Mouse (Mus musculus) thymus, adult 2 months (tissue): ENCODE results near the gene Olfml1. TPM values are rescaled to one million over a fixed set of nuclear protein-coding genes. Genes with fewer than 3 reads are reported as not detected.
A peak's percentile ranks its signal among the peaks of the same experiment; 100 is the strongest.

Experiments
- DNase-seq: peaks from one replicate; pipeline ENCODE4 v3.0.0; 2021
- H3K27ac ChIP-seq: fragments of 200-500 bp; 2 replicates; pipeline ENCODE4 v1.5.1; 2012; ENCODE audit warnings: low read length, control low read depth; ENCODE audit not compliant: control insufficient read depth, insufficient read depth
- H3K27me3 ChIP-seq: fragments of 200-500 bp; 2 replicates; pipeline ENCODE4 v1.6.1; 2012; ENCODE audit warnings: mild to moderate bottlenecking, low read length, moderate library complexity, mixed read lengths; ENCODE audit not compliant: control insufficient read depth, insufficient read depth
- H3K36me3 ChIP-seq: fragments of 200-500 bp; 2 replicates; pipeline ENCODE4 v1.6.1; 2012; ENCODE audit warnings: mild to moderate bottlenecking, low read length, moderate library complexity; ENCODE audit not compliant: control insufficient read depth, insufficient read depth
- H3K4me1 ChIP-seq: fragments of 200-500 bp; replicated peaks from 2 replicates; pipeline ENCODE4 v1.6.1; 2012; ENCODE audit warnings: low read length; ENCODE audit not compliant: control insufficient read depth, insufficient read depth
- H3K4me3 ChIP-seq: fragments of 200-500 bp; 2 replicates; pipeline ENCODE4 v1.5.1; 2012; ENCODE audit warnings: mild to moderate bottlenecking, low read length, control low read depth, moderate library complexity; ENCODE audit not compliant: control insufficient read depth, insufficient read depth
- CTCF ChIP-seq: fragments of 200-500 bp; IDR thresholded peaks from 2 replicates; pipeline ENCODE4 v1.5.1; 2012; ENCODE audit warnings: mild to moderate bottlenecking, control low read depth, low read length, moderate library complexity, borderline replicate concordance; ENCODE audit not compliant: control insufficient read depth, poor library complexity, insufficient read depth; ENCODE audit errors: extremely low read depth
- POLR2A ChIP-seq: fragments of 200-500 bp; IDR thresholded peaks from 2 replicates; pipeline ENCODE4 v1.6.1; 2012; ENCODE audit warnings: mild to moderate bottlenecking, low read length, control low read depth, moderate library complexity; ENCODE audit not compliant: control insufficient read depth, poor library complexity, insufficient read depth; ENCODE audit errors: extremely low read depth
- WGBS: fragments of 180-500 bp; shearing (Covaris S2); methylation state at CpG from one replicate; pipeline ENCODE4 v1.1.7; 2018; 5-methylcytosine and 5-hydroxymethylcytosine counted together
- polyA plus RNA-seq: library from polyadenylated mRNA; depleted of rRNA; stranded (reverse); fragments of >200 nt; gene quantifications from 2 replicates; pipeline ENCODE4 v1.2.3, GENCODE M21; 2012; rRNA removed

The Olfml1 gene
- polyA plus RNA-seq, result 2.7 and 4.2 TPM in 2 replicates

DNA sequence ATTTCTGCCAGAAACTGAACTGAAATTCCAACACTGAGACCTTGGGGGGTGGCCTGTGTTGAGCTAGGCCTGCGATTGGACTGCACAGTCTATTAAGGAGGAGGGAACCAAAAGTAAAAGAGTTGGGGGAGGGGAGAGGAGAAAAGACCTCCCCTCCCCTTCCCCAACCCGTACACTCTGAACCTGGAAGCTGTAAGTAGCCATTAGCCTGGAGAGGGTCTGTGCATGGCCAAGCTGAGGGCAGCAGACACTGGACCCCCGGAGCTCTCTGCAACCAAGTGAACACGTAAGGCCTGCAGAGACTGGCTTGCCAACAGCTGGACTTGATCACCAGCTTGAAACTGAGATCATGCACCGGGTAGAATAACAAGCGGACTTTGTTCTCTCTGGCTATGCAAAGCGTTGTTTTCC, at the start of gene Olfml1:
Gene Olfml1 (plus strand): TSS at position 186 of the 411 bp plus-strand sequence.
- TF ChIP-seq CTCF, result no peak
- TF ChIP-seq POLR2A, result no peak
- DNase-seq, result no peak
- 87% methylated on average over 7 of the region's 7 CpGs for WGBS

DNA sequence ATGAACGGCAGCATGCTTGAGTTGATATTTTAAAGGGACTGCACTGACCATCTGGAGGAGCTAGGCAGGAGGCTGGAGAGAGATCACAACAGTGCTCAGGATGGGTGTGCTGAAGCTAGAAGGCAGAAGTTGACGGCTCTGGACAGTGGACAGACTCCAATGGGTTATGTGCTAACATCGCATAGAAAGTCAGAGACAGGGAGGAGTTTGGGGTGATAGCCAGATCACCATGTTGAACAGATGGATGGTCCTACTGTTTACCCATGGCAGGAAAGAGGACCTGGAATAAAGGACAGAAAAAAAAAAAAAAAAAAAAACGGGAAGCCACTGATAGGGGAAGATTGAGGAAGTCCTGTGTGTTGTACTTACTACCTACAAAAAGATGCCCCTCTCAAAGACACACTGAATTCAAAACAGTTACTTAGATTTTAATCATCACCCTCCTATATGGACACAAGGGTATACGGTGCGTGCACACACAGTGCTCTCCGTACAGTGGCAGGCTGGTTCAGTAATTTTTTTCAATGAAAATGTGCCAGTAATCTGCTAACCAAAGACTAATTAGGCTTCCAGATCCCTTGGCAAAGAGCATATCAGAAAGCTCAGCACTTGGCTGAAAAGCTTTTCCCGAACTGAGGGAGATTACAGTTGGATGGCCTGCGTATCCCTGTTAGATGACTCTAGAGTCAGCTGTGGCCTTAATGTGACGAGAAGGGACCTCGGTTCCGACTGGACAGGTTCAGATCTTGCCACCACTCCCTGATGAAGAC, 47.8 kb upstream of the Olfml1 start:
- no peak for DNase-seq
- Histone ChIP-seq H3K36me3 (no peaks in the 10 kb centered on the region), H3K4me1 (no peaks in the 10 kb centered on the region), H3K27ac (no peak overlapping the region), H3K4me3 (no peak overlapping the region), H3K27me3 (no peaks in the 10 kb centered on the region)
- 89% methylated on average over 12 of the region's 12 CpGs for WGBS
- no peak for TF ChIP-seq CTCF

More for the DNA sequence above, at the start of gene Olfml1:
- no peaks in the 10 kb centered on the region for H3K36me3 ChIP-seq
- peak within 1 kb of the TSS; percentile 25; the same call in 1 of the 2 replicates for H3K27ac ChIP-seq
- H3K27me3 ChIP-seq, result no peaks in the 10 kb centered on the region
- H3K4me1 ChIP-seq, result no peaks in the 10 kb centered on the region
- no peak within 1 kb of the TSS for H3K4me3 ChIP-seq

DNA sequence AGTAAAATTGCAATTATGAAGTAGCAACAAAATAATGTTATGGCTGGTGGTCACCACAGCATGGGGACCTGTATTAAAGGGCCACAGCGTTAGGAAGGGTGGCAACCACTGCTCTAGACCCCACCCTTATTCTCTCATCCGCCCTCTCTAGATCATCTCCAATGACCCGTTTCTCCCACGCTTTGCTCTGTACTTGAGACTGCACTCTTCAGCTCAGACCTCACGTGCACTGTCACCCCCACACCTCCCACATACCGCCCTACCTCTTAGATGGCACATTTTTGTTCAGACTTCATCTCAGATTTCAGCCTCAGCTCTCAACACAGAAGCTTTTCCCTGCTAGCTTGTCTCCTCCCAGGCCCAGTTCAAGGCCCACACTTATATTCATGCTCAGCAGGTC, 45.8 kb upstream of the Olfml1 start:
- TF ChIP-seq CTCF, result no peak
- TF ChIP-seq POLR2A, result no peak
- DNase-seq, result no peak
- no peak overlapping the region for H3K4me3 ChIP-seq
- H3K4me1 ChIP-seq, result no peaks in the 10 kb centered on the region
- H3K36me3 ChIP-seq, result no peaks in the 10 kb centered on the region
- WGBS, result 92% methylated on average over 6 of the region's 6 CpGs
- H3K27me3 ChIP-seq, result no peaks in the 10 kb centered on the region
- no peak overlapping the region for H3K27ac ChIP-seq

DNA sequence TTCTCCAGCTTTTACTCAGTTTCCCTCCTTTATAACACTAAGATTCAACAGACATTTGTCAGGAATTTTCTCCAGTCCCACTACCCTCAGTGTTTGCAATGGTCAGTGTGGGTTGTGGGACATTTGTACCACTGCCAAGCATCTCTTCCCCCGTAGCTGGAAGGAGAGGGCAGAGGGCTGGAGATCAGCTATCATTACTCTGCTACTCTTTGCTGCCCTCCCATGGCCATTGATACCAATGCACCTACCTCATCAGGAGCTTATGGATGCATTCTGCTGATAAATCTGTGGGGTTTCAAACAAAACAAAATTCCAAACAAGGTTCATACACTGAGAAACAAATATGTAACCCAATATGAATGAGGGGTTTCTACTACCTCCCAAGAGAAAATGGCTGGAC, 40.9 kb upstream of the Olfml1 start:
- peak; percentile 3 for DNase-seq
- no peak overlapping the region for H3K27ac ChIP-seq
- no peaks in the 10 kb centered on the region for H3K36me3 ChIP-seq
- TF ChIP-seq POLR2A, result no peak
- no peak for TF ChIP-seq CTCF
- H3K4me3 ChIP-seq, result no peak overlapping the region
- H3K27me3 ChIP-seq, result no peaks in the 10 kb centered on the region
- WGBS, result 10% methylated on average over 1 of the region's 1 CpGs
- no peaks in the 10 kb centered on the region for H3K4me1 ChIP-seq

DNA sequence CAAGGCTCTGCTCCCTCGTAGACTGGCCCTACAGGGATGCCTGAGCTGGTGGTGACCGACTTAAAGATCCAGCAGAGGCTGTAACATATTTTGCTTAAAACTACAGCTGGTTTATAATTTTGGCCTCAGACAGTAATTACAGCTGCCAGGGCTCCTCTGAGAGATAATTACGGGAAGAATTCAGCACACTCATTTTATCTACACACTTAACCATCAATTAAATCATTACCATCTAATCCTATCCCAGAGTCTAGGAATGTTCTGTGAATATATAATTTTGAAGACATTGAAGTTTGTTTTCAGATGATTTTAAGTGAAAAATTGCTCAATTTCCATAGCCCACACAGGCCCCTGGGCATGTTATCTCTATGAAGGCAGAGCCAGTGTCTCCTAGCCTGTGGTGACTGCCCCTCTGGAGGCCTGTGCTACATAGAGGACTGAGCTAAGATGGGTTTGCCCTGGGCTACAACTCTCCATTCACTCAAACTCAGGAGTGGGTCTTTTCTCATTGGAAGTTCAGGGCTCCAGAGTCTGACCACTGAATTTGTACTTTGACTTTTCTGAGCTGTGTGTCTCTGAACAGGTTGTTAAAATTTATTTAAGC, 39.0 kb upstream of the Olfml1 start:
- no peak overlapping the region for H3K27ac ChIP-seq
- H3K27me3 ChIP-seq, result no peaks in the 10 kb centered on the region
- no peaks in the 10 kb centered on the region for H3K36me3 ChIP-seq
- 93% methylated on average over 3 of the region's 3 CpGs for WGBS
- TF ChIP-seq CTCF, result no peak
- no peak for TF ChIP-seq POLR2A
- DNase-seq, result no peak
- no peaks in the 10 kb centered on the region for H3K4me1 ChIP-seq
- H3K4me3 ChIP-seq, result no peak overlapping the region

DNA sequence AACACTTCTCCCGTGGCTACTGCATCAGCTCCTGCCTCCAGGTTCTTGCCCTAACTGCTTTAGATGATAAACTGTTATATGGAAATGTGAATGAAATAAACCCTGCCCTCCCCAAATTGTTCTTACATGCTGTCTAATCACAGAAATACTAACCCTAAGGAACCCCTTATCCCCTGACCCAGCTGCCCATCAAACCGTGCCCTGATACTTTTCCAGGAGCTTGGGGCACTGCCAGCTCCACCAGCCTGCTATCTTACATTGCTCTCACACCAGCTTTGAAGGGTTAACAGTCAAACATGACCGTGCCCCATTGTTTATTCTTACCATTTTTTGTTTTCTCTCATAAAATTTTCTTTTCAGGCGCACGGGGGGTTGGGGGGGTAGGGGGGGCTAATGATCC, 37.9 kb upstream of the Olfml1 start:
- Histone ChIP-seq H3K36me3 (no peaks in the 10 kb centered on the region), H3K27ac (no peak overlapping the region), H3K4me1 (no peaks in the 10 kb centered on the region), H3K27me3 (no peaks in the 10 kb centered on the region), H3K4me3 (no peak overlapping the region)
- TF ChIP-seq CTCF (no peak), POLR2A (no peak)
- no peak for DNase-seq
- 79% methylated on average over 5 of the region's 5 CpGs for WGBS

DNA sequence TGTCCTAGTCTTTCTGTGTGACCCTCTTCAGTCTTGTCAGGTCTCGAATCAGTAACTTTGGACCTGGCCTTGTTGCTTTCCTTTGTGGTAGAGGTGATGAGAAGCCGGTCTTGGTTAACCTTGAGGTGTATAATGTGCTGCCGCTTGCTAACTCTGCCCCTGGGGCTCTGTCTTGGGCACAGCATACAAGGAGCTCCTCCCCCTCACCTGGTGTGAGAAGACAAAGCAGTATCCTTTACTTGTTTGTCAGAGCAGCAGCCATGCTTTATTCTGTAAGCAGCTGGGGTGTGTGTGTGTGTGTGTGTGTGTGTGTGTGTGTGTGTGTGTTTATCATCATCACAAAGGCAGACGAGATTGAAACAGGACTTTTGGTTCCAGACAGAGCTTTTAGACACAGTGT, 31.9 kb upstream of the Olfml1 start:
- WGBS, result 94% methylated on average over 4 of the region's 4 CpGs
- Histone ChIP-seq H3K36me3 (no peaks in the 10 kb centered on the region), H3K27ac (no peak overlapping the region), H3K27me3 (no peaks in the 10 kb centered on the region), H3K4me3 (no peak overlapping the region), H3K4me1 (no peaks in the 10 kb centered on the region)
- no peak for DNase-seq
- TF ChIP-seq POLR2A (no peak), CTCF (no peak)
